8 mouse cellular contexts compared by ENCODE assay signal in genomic region chr5:108651823-108652222, GRCm38 (mm10). TPM values are rescaled to one million over a fixed set of nuclear protein-coding genes. Genes with fewer than 3 reads are reported as not detected.
DNase-seq lines count a peak whose midpoint lies in the region; ATAC-seq and TF ChIP-seq lines count a peak whose summit lies in the region.

No protein-coding gene starts in this region.

- no peaks in the 10 kb centered on the region for H3K4me1 ChIP-seq in liver, postnatal 0 days (ENCODE audit: insufficient read depth)

- no peak overlapping the region for H3K4me3 ChIP-seq in liver, postnatal 0 days (ENCODE audit: low read depth, low read length)

- DNase-seq in right cerebral cortex, postnatal 10 days (ENCODE audit: low spot score in 2 of 2): peak; percentile 48 to 56
- no peak for DNase-seq in right cerebral cortex, postnatal 14 days
- DNase-seq in adrenal gland, postnatal 36 days: peak; percentile 29 to 73
- peak; percentile 73 for DNase-seq in kidney, adult 11 months
- peak; percentile 54 for DNase-seq in liver, postnatal 0 days
- DNase-seq in retina, adult 2 months (ENCODE audit: low read depth, low spot score): peak; percentile 61
- no peak for DNase-seq in layer of hippocampus, adult 8-10 months (ENCODE audit: low spot score in 2 of 2)

- no peaks in the 10 kb centered on the region for H3K9me3 ChIP-seq in liver, postnatal 0 days (ENCODE audit: low read length)

- ATAC-seq in erythroblast, adult 5-6 weeks (replicated peaks; ENCODE audit: low FRiP score, poor library complexity, severe bottlenecking): peak; percentile 78
- peak; percentile 78 for ATAC-seq in liver, postnatal 0 days

- TF ChIP-seq EP300 in liver, postnatal 0 days (IDR thresholded peaks at IDR 0.05; ENCODE audit: low read depth): no peak

- no peaks in the 10 kb centered on the region for H3K27me3 ChIP-seq in liver, postnatal 0 days (ENCODE audit: insufficient read depth, low read length)

- TF ChIP-seq CTCF in liver, postnatal 0 days (IDR thresholded peaks at IDR 0.05; ENCODE audit: low read depth): peak; percentile 84

- H3K9ac ChIP-seq in liver, postnatal 0 days (replicated peaks): no peak overlapping the region

- H3K27ac ChIP-seq in liver, postnatal 0 days (ENCODE audit: low read depth): no peak overlapping the region

- no peak overlapping the region for H3K4me2 ChIP-seq in liver, postnatal 0 days (ENCODE audit: low read depth, low read length)

- peaks cover 62% of the 10 kb centered on the region for H3K36me3 ChIP-seq in liver, postnatal 0 days (replicated peaks; ENCODE audit: insufficient read depth, low read length)

- WGBS in liver, postnatal 0 days (ENCODE audit: insufficient replicate concordance): 50% methylated on average over 1 of the region's 1 CpGs

RNA-seq across cellular contexts. Expression of gene Idua, which starts 8.3 kb away (rescaled TPM):
- total RNA-seq in adrenal gland, postnatal 36 days (2021): 10 to 100 TPM; 14.0 to 16.0 TPM
- 2.9 and 8.8 TPM in 2 replicates for total RNA-seq in erythroblast, adult 5-6 weeks (2015; ENCODE audit: low replicate concordance)
- total RNA-seq in erythroblast, adult 5-6 weeks (2017; ENCODE audit: low replicate concordance): 1.1 and 2.7 TPM in 2 replicates
- polyA plus RNA-seq in liver, postnatal 0 days (2015; fragmentation: Nextera tagmentation; extraction: Ambion mirVana): 3.9 and 4.2 TPM in 2 replicates
- 10 to 100 TPM; 17.4 to 27.3 (median 22.4) TPM for total RNA-seq in layer of hippocampus, adult 8-10 months (2022)

RNA-seq across cellular contexts. Expression of gene Dgkq, which starts 17.6 kb away (rescaled TPM):
- total RNA-seq in adrenal gland, postnatal 36 days (2021): 10 to 100 TPM; 17.4 to 18.7 TPM
- total RNA-seq in erythroblast, adult 5-6 weeks (2015; ENCODE audit: low replicate concordance): 0.96 and 4.8 TPM in 2 replicates
- 0.70 and 1.3 TPM in 2 replicates for total RNA-seq in erythroblast, adult 5-6 weeks (2017; ENCODE audit: low replicate concordance)
- 2.5 TPM in 2 replicates for polyA plus RNA-seq in liver, postnatal 0 days (2015; fragmentation: Nextera tagmentation; extraction: Ambion mirVana)
- 10 to 100 TPM; 52.6 to 61.4 (median 58.7) TPM for total RNA-seq in layer of hippocampus, adult 8-10 months (2022)

RNA-seq across cellular contexts. Expression of gene Tmem175, which starts 22.3 kb away (rescaled TPM):
- 10 to 100 TPM; 21.2 to 31.3 TPM for total RNA-seq in adrenal gland, postnatal 36 days (2021)
- total RNA-seq in erythroblast, adult 5-6 weeks (2015; ENCODE audit: low replicate concordance): 3.1 and 12.5 TPM in 2 replicates
- total RNA-seq in erythroblast, adult 5-6 weeks (2017; ENCODE audit: low replicate concordance): 0.70 and 9.2 TPM in 2 replicates
- 7.0 and 7.3 TPM in 2 replicates for polyA plus RNA-seq in liver, postnatal 0 days (2015; fragmentation: Nextera tagmentation; extraction: Ambion mirVana)
- 10 to 100 TPM; 39.5 to 44.9 (median 42.5) TPM for total RNA-seq in layer of hippocampus, adult 8-10 months (2022)

RNA-seq across cellular contexts. Expression of gene Gak, which starts 22.3 kb away (rescaled TPM):
- 10 to 100 TPM; 81.2 to 82.4 TPM for total RNA-seq in adrenal gland, postnatal 36 days (2021)
- 24.8 and 36.8 TPM in 2 replicates for total RNA-seq in erythroblast, adult 5-6 weeks (2015; ENCODE audit: low replicate concordance)
- total RNA-seq in erythroblast, adult 5-6 weeks (2017; ENCODE audit: low replicate concordance): 25.4 and 31.9 TPM in 2 replicates
- 15.6 and 17.5 TPM in 2 replicates for polyA plus RNA-seq in liver, postnatal 0 days (2015; fragmentation: Nextera tagmentation; extraction: Ambion mirVana)
- total RNA-seq in layer of hippocampus, adult 8-10 months (2022): 100 to 1,000 TPM in 2 of 4 experiments, 10 to 100 TPM in 2; 94.1 to 111 (median 102) TPM

RNA-seq across cellular contexts. Expression of gene Slc26a1, which starts 23.5 kb away (rescaled TPM):
- total RNA-seq in adrenal gland, postnatal 36 days (2021): under 1 TPM in 1 of 2 experiments, not detected in 1; 0.30 TPM
- total RNA-seq in erythroblast, adult 5-6 weeks (2015; ENCODE audit: low replicate concordance): 0.38 and 3.3 TPM in 2 replicates
- 0.68 and 1.4 TPM in 2 replicates for total RNA-seq in erythroblast, adult 5-6 weeks (2017; ENCODE audit: low replicate concordance)
- 25.8 and 33.4 TPM in 2 replicates for polyA plus RNA-seq in liver, postnatal 0 days (2015; fragmentation: Nextera tagmentation; extraction: Ambion mirVana)
- total RNA-seq in layer of hippocampus, adult 8-10 months (2022): 1 to 10 TPM; 1.0 to 1.8 (median 1.5) TPM

Comparison
In these comparisons a context has a peak if more than half of its experiments do, and no peak if none do; other contexts are left out.
1. DNase-seq: peak in right cerebral cortex, postnatal 10 days (2 of 2), adrenal gland, postnatal 36 days (2 of 2), kidney, adult 11 months (single experiment), liver, postnatal 0 days (single experiment) and retina, adult 2 months (single experiment); none in right cerebral cortex, postnatal 14 days (single experiment) and layer of hippocampus, adult 8-10 months (0 of 2).